Mouse (Mus musculus): ENCODE data around the gene Adcy10.

Adcy10 gene

DNA sequence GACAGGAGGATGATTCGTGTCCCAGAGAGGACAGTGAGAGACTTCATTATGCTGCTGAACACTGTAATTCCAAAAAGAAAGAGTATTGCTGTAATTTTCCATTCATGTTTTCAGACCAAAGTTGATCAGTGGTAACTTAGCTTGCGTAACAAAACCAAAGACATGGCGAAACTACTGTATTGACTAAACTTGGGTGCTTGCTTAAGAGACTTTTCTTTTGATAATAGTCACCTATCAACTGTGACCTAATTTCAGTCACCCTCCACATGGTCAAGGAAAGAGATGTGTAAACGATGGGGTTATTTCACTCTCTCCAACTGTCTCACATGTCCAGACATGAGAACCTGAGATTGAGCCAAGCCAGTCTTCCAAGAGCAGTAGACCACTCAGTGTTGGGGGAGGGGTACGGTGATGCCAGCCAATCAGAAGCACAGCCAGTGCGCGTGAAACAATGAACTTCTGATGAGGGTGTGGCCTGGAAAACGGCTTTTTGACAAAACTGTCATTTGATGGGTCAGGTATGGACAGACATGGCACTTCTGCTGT, at the start of gene Adcy10:
TSS of gene Adcy10 (plus strand) at position 496 of the 546 bp plus-strand sequence.
- no peak for DNase-seq

DNA sequence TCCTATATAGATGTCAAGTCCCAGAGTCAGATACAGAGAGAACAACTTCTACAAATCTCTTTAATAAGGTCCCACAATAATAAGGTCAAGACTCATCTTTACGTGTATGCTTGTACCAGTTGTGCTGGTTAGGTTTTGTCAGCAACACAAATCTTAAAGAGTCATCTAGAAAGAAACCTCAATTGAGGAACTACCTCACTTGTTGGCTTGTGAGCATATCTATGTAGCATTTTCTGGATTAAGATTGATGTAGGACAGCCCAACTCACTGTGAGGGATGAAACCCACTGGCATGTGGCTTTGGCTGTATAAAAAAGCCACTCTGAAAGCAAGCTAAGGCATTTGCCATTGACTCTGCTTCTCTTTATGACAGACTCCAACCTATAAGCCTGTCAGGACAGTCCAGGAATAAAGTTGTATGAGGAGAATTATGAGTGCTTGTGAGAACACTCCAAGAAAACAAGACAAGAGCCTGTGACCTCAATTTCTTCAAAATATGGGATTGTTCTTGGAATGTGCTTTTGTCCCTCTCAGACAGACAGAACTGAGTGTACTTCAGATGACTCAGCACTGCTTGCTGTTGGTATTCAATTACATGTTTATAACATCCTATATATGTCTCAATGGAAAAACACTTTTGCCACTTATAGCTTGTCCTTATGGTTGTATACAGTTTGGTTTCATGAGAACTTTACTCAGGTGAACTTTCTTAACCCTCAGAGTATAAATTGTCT, 46.5 kb upstream of the Adcy10 start:
- DNase-seq: no peak

DNA sequence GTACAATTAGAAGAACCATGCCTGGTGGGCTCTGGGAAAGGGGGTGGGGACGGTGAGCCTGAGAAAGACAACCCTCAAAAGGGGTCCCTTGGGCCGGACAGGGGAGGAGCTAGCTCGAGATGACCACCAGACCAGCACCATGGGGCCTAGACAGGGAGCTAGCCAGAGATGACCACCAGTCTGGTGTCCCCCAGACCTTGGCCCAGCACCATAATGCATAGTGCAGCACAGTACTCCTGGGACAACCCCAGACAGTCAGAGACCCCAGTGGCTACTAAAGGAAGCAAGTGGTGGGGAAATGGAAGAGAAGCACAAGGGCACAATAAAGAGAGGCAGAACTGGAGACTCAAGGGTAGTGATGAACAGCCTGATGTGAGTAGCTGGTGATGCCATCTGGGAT, 44.2 kb upstream of the Adcy10 start:
- no peak for DNase-seq

DNA sequence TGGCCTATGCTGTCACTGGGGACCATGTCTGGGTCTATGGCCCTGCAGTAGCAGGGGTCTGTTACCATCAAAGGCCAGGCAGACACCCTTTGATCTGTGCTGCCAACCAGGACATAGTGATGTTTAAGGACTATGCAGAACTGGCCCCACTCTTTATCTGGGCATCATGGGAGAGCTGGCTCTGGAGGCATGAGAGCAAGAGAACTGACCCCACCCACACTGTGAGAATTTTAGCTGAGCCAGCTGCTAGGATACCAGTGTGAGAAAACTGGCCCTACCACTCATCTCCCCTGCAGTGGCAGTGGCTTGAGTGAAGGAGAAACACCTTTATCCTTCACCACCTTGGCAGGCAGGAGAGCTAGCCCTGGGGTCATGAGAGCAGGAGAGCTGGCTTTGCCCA, 43.8 kb upstream of the Adcy10 start:
- no peak for DNase-seq

DNA sequence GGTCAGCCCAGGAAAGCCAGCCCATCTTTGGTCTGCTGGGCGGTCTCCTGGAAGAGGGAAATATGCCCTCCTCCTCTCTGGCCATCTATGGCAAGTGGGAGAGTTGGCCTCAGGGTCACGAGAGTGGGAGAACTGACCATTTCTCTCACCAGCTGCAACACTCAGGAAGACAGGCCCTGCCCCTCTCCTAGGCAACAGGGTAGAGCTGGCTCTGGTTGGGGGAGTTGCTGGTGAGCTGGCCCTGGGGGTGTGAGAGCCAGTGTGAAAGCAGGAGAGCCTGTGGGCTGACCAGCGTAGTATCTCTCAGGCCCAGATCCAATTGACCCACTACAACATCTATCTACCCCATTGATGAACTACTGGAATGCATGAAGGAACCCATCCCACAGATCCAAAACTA, 43.3 kb upstream of the Adcy10 start:
- DNase-seq: no peak

DNA sequence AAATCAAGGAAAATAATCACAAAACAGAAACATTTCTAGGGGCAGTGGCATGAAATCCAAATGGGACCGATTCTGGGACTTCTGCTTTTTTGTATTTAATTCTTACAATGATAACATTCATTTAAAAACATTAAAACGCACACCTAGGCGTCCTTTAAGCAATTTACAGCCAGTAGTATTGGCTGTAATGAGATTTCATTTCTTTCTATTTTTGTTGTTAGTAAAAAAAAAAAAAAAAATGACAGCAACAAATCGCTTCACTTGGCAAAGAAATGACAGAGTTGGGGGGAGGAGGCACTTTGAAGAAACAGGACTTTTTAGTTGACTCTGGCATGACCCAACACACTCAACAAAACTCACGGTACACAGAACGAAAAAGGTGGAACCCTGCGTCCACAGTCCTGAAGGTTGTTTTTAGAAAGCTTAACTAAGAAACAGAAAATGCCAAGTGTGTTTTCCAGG, 25.9 kb upstream of the Adcy10 start:
- DNase-seq: no peak

DNA sequence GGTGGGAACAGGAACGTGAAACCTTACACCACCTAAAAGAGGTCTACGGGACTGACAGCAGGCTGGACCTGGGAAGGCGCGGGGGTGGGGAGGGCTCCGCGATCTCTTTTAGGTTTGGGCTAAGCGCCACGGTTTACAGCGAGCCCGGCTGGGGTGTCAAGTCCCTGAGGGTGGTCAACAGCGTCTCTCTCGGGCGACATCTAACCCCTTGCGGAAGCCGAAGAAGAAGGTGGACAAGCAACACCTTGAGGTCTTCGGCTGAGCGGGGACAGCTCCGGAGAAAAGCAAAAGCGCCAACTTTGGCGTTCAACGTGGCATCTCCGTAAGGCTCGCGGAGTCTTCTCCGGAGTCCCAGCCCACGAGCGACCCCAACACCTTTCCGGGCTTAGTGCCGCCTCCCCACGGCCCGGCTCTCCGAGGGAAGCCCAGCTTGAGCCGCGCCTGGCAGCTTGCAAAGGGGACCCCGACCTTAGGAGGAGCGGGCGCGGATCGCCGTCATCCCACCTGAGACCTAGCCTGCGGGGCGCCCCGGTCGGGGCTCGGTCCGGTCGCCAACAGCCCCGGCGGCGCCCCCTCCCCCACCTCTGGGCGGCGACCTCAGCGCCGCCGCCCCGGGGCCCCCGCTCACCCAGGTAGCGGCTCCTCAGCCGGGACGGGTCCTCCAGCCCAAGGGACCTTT, 25.3 kb upstream of the Adcy10 start:
- DNase-seq: peak; percentile 59 to 67

DNA sequence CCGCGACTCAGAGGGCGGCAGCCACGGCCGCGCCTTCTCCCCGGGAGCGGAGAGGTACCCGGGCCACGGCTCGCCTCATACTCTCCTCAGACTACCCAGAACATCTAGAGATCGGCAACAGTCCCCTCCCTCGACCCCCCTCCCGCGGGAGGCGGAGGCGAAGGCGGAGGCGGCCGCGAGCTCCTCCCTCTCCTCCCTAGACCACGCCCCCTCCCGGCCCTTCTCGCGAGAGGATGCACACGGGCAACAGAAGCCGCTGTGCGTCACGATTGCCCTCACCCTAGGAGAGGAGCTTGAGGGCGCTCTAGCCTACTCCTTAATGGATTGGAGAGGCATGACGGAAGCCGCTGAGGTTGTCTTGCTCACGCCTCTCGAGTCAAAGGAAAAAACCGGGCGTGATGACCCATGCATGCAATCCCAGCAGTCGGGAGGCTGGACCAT, 24.6 kb upstream of the Adcy10 start, which contains the start of the genes Dcaf6 and Mpc2:
TSS of gene Dcaf6 (minus strand) at position 116 of the 441 bp plus-strand sequence.
TSS of gene Mpc2 (plus strand) at position 278 of the 441 bp plus-strand sequence.
- DNase-seq: peak; percentile 99 to 100

DNA sequence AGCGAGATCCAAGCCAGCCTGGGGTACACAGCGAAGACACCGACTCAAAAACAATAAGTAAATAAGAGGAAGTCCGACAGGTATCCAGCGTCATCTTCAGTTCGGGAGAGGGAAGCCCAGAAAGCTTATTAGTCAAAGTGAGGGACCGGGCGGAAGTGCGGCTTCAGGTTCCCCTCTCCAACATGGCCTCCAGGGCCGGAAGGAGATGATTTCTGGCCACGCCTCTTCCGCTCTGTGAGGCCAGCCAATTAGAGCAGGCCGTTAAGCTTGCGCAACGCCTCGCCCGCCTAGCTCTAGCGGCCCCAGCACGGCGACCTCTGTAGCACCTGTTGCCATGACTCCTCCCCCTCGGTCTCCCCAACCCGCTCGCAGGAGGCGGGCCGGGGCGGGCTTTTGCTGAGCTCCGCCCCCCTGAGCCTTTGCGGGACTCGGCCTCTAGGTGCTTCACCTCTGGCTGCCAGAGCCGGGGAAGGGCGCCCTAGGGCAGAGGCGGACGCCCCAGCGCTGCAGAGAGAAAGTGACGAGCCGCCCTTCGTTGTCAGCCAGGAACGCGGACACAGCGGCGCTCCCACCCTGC, 24.1 kb upstream of the Adcy10 start:
- peak; percentile 99 to 100 for DNase-seq

DNA sequence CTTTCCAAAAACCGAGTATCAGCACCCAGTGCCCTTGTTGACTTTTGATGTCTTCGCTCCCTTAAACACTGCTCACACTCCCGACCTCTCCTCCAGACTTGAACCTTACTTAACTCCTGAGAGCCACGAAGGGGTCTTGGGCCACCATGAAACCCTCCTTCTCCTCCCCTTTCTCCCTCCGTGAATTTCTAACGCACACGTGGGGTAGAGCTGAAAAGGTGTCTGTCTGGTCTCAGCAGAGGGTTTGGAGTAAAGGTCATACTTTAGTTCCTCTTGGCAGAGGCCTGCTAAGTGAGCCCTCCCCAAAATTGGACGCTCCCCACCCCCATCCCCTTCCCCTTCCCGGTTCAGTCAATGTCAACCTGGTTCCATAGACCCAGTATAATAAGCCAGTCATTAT, 23.3 kb upstream of the Adcy10 start:
- peak in 1 of 2 experiments; percentile 10 for DNase-seq

DNA sequence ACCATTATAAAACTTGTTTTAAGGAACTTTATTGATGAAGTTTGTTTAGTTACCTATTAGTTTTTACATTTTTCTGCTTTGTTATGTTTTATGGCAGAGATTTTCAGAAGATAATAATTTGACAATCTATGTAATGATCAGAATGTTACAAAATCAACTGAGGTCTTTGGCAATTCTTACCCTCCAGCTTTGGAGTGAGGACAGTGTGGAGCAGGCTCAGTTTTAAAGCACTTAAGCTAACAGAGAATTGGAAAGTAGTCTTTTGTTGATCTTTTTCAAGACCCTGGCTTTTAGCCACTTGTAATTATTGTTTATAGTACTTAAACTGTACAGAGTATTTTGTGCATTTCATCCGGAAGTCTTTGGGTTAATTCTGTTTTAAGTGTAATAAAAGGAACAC, 22.1 kb upstream of the Adcy10 start:
- no peak for DNase-seq

DNA sequence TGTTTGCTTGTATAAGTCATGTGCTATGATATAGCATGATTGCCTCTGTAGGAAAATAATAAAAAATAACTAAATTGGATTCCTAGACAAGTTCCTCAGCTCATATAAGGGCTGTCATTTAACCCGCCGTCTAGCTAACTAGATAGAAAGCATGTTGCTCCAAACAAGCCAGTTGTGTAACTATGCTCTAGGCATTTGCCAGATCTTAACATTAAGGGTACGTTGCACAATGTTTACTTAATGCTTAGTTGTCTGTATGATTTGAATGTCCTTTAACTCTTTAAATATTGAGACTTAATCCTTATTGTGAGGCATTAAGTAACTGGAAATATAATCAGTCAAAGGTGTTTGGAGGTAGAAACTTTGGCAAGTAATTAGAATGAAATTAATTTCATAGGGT, 20.4 kb upstream of the Adcy10 start:
- no peak for DNase-seq

DNA sequence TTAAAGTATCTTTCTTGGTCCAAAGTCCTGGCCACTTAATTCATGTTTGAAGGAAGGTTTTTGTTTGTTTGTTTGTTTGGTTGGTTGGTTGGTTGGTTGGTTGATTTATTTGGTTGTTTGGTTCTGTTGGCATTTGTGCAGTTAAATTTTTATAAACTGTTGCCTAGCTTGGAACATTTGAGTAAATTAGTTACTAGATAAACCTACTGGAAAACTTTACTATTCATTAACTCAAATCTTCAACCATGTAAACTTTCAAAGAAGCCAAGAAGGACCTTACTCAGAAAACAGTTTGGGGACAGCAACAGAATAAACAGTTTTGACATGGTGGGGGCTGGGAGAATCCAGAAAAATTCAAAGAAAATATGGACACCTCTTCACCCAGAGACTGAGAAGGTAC, 16.0 kb upstream of the Adcy10 start:
- DNase-seq: no peak

DNA sequence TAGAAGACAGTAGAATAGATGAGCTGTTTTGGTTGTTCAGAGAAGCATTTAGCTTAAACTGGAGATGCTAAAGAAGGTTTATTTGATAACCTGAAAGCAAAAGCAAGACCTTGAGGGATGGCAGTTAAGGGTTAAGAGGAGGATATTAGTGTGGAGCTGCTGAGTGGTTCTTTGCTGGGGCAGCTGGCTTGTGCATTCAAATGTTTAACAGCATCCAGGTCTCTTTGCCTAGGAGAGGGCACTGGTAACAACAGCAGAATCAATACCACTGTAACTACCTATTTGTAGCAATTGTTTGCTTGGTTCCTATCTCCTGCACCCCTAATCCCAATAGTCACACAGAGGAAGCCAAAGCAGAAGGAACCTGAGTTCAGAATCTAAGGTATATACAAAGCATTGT, 15.3 kb upstream of the Adcy10 start:
- no peak for DNase-seq

DNA sequence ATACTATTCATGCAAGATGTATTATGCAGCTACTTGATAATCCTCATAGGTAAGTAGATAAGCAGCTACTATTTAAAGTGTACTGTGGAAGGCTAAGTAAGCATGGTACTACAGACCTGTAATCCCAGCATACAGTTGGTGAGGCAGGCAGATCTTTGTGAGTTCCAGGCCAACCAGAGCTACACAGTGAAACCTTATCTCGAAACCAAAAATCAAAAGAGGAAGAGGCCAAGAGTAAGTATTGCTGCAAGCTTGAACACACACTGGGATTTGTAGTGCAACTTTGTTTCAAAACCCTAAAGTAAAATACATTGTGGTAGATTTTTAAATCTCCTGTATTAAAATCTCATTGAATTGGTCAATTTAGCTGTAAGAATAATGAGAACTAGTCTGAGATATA, 13.5 kb upstream of the Adcy10 start:
- DNase-seq: no peak

DNA sequence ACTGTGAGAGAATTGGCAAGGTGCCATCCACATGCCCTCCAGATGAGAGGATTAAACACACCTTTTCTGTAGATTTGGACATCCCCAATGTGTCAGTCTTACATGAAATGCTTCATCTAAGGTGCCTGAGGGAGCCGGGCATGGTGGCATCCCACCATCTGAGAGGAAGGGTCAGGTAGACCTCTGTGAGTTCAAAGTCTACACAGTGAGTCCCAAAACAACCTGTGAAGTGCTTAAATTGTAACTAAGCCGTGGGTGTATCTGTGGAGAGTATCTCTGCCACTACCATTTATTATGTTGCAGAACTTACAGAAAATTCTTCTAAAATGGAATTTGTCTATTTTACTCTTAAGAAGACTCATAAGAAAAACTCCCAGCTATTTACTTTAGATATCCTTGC, 1.1 kb downstream of the Adcy10 start:
- no peak for DNase-seq

DNA sequence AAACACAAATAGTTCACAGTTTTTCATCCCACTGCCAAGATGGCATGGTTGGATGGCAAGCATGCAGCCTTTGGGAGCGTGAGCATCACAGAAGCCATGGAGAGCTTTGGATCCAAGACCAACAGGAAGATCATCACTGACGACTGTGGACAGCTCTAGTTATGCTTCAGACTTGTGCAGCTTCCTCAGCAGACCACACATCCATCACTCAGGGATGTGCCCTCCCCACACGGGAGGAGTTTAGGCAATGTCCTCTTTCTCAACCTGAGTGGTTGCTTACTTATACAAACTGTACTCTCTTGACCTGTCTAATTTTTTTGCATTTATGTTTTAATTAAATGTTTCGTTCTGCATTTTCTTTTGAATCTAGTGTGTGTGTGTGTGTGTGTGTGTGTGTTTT, 4.2 kb downstream of the Adcy10 start:
- no peak for DNase-seq

DNA sequence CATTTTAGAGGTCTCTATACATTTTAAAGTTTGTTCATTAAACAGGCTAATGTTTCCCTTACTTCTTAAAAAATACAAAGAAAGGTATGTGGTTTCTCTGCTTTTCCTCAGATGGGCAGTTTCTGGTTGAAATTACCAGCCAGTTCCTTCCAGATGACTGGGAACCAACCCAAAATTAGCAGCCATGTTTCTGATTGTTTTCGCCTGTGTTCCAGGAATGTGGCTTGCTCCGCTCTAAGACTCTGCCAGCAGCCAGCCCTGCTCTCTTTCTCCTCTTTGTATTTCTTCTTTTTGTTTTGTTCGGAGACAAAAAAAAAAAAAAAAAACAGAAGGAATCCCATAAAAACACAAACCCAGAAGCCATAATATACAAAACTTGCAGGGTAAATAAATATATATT, 13.9 kb downstream of the Adcy10 start:
- DNase-seq: no peak

DNA sequence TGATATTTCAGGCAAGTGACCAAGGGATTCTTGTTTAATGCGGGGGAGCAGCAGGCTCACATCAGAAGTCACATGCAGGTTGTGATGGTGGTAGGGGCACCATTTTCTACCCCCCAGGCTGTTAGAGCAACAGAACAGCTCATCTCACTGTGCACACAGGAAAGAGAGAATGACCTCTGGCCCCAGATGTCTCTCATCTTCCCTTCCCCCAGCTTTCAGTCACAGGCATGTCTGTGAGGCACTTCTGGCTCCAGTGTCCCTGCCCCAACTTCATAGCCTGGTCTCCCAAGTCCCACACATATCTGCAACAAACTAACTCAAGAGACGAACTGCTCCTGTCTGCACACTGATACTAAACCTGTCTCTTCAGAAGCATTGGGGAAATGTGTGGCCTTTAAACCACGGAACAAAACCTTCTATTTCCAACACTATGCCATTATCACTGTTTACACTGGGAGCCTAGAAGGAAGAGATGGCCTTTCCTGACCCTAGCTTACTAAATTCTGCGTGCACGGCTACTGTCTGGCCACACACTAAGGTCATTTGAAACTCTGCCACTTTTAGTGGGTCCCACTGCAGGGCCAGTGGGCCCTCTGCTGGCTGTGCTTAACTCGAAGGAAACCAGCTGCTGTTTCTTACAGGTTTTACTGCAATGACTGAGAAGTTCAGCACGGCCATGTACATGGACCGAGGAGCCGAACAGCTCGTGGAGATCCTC, 18.5 kb downstream of the Adcy10 start:
- peak; percentile 59 to 65 for DNase-seq

DNA sequence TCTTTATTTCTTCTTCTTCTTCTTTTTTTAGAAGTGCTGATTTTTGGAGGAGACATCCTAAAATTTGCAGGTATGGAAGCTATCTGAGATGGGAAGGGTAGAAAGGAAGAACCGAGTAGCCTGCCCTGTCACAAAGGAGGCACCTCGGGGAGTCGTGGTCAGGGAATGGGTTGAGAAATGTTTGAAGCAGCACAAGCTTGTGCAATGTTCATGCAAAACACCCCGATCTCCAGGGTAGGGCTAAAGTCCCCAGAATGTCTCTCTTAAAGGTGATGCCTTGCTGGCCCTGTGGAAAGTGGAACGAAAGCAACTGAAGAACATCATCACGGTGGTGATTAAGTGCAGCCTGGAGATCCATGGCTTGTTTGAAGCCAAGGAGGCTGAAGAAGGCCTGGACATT, 21.3 kb downstream of the Adcy10 start:
- DNase-seq: no peak

DNA sequence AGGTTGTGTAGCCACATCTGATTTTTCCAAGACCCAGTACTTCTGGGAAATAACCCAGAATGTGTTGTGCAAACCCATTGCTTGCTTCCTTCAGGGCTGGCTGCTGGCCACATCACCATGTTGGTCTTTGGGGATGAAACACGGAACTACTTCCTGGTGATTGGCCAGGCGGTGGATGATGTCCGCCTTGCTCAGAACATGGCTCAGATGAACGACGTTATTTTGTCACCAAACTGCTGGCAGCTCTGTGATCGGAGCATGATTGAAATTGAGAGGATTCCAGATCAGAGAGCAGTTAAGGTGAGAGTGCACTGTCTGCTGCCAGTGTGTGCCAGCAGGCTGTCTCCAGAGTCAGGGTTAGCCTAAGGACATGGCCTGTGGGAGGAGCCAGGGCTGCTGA, 25.2 kb downstream of the Adcy10 start:
- peak in 1 of 2 experiments; percentile 35 for DNase-seq

DNA sequence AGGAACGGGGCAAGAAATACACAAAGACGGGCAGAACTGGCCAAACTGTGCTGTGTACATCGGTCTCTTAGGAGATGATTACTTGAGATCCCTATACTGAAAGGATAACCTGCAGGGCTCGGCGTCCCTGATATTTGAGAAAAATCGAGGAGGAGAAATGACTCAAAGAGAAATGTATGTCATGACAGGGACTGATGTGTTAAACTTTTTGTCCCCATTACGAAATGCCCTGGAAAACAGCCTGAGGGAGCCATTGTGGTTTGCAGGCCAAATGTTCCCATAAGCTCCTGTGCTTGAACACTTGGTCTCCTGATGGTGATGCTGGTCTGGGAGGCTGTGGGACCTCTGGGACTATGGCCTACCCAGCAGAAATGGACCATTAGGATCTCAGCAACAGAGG, 35.7 kb downstream of the Adcy10 start:
- no peak for DNase-seq

DNA sequence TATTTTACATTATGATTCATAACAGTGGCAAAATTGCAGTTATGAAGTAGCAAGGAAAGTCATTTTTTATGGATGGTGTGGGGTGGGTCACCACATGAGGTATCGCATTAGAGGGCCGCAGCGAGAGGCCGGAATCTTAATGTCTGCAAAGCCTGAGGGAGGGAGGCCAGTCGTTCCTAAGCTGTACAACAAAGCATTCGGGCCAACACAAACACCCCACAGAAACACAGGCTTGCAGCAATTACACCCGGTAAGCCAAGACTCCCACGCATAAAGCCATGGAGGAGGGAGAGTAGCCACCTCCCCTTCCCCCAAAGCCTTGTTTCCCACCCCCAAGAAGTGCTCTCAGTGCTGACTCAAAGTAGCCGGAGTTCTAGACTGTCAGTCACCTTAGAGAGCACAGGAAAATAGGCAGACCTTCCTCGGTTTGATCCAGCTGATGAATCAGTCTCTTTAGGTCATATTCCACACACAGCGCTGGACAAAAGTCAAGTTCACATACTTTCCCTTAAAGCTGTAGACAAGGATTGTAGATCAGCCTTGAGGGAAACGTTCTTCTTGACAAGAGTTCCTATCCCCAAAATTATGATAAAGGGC, 51.2 kb downstream of the Adcy10 start:
- no peak for DNase-seq
